Mouse (Mus musculus) liver, postnatal 0 days (tissue): ENCODE data around the gene Olfm1. TPM values are rescaled to one million over a fixed set of nuclear protein-coding genes. Genes with fewer than 3 reads are reported as not detected.

Source experiments
- ATAC-seq: fragments of 200-750 bp; cut with Nextera tagmentation; 2 replicates; pipeline ENCODE4 v1.8.0; 2017; ENCODE audit warnings: mild to moderate bottlenecking, moderate library complexity
- DNase-seq: peaks from one replicate; pipeline ENCODE4 v3.0.0-alpha.2; 2016
- H3K27ac ChIP-seq: fragments of 300-500 bp; sonication (generic); 2 replicates; pipeline ENCODE4 v1.5.1; 2014; ENCODE audit warnings: antibody characterized with exemption, moderate library complexity, mild to moderate bottlenecking, low read depth
- H3K27me3 ChIP-seq: fragments of 300-500 bp; sonication (generic); 2 replicates; pipeline ENCODE4 v1.6.1; 2014; ENCODE audit warnings: low read length, control low read depth, mixed read lengths; ENCODE audit not compliant: insufficient read depth
- H3K36me3 ChIP-seq: fragments of 300-500 bp; sonication (generic); replicated peaks from 2 replicates; pipeline ENCODE4 v1.6.1; 2014; ENCODE audit warnings: mild to moderate bottlenecking, control low read depth, low read length, moderate library complexity, mixed read lengths; ENCODE audit not compliant: insufficient read depth
- H3K4me1 ChIP-seq: fragments of 300-500 bp; sonication (generic); 2 replicates; pipeline ENCODE4 v1.6.1; 2014; ENCODE audit warnings: antibody characterized with exemption, mild to moderate bottlenecking, control low read depth; ENCODE audit not compliant: insufficient read depth
- H3K4me2 ChIP-seq: fragments of 300-500 bp; sonication (generic); 2 replicates; pipeline ENCODE4 v1.6.1; 2014; ENCODE audit warnings: low read depth, mild to moderate bottlenecking, low read length, moderate library complexity, mixed read lengths
- H3K4me3 ChIP-seq: fragments of 300-500 bp; sonication (generic); 2 replicates; pipeline ENCODE4 v1.5.1; 2014; ENCODE audit warnings: low read depth, low read length
- H3K9ac ChIP-seq: fragments of 300-500 bp; sonication (generic); replicated peaks from 2 replicates; pipeline ENCODE4 v1.6.1; 2014; ENCODE audit warnings: mild to moderate bottlenecking, moderate library complexity
- H3K9me3 ChIP-seq: fragments of 300-500 bp; sonication (generic); 2 replicates; pipeline ENCODE4 v1.6.1; 2016; ENCODE audit warnings: mild to moderate bottlenecking, control low read depth, low read length, mixed read lengths
- CTCF ChIP-seq: sonication (generic); IDR thresholded peaks from 2 replicates; pipeline ENCODE4 v1.5.1; 2016; ENCODE audit warnings: antibody characterized with exemption, low read depth
- EP300 ChIP-seq: IDR thresholded peaks from 2 replicates; pipeline ENCODE4 v1.6.1; 2016; ENCODE audit warnings: antibody characterized with exemption, low read depth, mild to moderate bottlenecking
- WGBS: fragments of 180-500 bp; shearing (Covaris S2); extraction: QIAGEN DNeasy Blood & Tissue Kit; methylation state at CpG from one replicate; pipeline ENCODE4 v1.1.7; 2014; ENCODE audit not compliant: insufficient replicate concordance; 5-methylcytosine and 5-hydroxymethylcytosine counted together
- polyA plus RNA-seq: library from polyadenylated mRNA; unstranded; fragments of >200 nt; fragmentation: Nextera tagmentation; extraction: Ambion mirVana; gene quantifications from 2 replicates; pipeline ENCODE4 v1.2.1, GENCODE M21; 2015

Olfm1 gene
- polyA plus RNA-seq, 1 experiment from 2014 or later, result 2.4 TPM

DNA sequence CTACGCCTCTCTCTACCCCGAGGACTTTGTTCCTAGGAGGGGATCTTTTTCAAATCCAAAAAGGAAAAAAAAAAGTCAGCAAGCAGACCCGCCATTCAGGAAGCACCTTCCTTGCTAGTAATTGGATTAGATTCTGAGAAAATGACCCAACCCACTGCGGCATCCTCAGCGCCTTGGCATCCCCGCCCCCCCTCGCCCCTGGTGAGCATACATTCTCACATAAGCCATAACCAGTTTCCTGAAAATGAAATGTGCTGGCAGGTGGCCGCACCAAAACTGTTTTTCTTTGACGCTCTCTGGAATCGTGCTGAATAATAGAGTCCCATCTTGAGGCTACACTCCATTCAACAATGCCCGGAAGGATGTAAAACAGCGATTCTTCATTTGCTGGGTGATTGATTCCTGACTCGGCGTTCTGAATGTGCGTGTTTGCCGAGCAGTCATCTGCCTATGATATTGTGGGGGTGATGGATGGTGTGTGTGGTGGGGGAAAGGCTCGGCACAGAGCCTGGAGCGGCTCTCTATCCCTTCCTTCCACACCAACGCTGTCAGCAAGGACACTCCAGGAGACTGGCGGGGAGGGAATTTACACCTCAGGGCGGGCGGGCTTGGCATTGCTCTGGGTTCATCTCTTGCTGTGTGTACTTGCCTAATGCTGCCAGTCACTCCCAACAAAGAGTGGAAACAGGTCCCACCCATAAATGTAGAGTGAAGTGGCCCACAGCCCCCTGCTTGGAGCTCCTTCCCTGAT lies 18.9 kb downstream of the Olfm1 start:
- TF ChIP-seq EP300 (no peak), CTCF (no peak)
- Histone ChIP-seq H3K27ac (no peak overlapping the region), H3K4me3 (no peak overlapping the region), H3K9me3 (no peaks in the 10 kb centered on the region), H3K36me3 (no peaks in the 10 kb centered on the region), H3K9ac (no peak overlapping the region), H3K27me3 (peaks cover 32% of the 10 kb centered on the region), H3K4me2 (no peak overlapping the region), H3K4me1 (no peaks in the 10 kb centered on the region)
- WGBS, result 61% methylated on average over 22 of the region's 22 CpGs
- ATAC-seq, result no peak
- DNase-seq, result no peak

DNA sequence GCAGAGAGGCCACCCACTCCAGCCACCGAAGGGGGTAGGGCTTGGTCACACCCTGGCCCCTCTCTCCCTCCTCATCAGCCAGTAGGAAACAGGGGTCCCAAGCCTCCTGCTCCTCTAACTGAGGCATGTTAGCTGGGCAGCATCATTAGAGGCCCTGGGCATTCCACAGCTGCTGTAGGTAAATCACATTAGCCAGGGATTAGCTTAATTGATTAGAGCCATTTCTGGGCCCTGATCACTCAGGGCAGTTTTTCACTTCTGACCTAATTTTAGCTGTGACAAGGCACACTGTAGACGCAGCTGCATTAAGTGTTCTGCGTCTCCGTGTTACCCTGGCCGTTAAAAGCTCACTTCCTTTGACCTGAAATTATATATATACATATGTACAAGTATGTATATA lies 20.1 kb downstream of the Olfm1 start:
- peaks cover 23% of the 10 kb centered on the region for H3K27me3 ChIP-seq
- H3K9me3 ChIP-seq, result no peaks in the 10 kb centered on the region
- 62% methylated on average over 5 of the region's 5 CpGs for WGBS
- no peak overlapping the region for H3K4me2 ChIP-seq
- TF ChIP-seq CTCF, result no peak
- TF ChIP-seq EP300, result no peak
- DNase-seq (no peak), ATAC-seq (no peak)
- no peaks in the 10 kb centered on the region for H3K36me3 ChIP-seq
- no peak overlapping the region for H3K9ac ChIP-seq
- H3K4me1 ChIP-seq, result no peaks in the 10 kb centered on the region
- no peak overlapping the region for H3K4me3 ChIP-seq
- no peak overlapping the region for H3K27ac ChIP-seq

DNA sequence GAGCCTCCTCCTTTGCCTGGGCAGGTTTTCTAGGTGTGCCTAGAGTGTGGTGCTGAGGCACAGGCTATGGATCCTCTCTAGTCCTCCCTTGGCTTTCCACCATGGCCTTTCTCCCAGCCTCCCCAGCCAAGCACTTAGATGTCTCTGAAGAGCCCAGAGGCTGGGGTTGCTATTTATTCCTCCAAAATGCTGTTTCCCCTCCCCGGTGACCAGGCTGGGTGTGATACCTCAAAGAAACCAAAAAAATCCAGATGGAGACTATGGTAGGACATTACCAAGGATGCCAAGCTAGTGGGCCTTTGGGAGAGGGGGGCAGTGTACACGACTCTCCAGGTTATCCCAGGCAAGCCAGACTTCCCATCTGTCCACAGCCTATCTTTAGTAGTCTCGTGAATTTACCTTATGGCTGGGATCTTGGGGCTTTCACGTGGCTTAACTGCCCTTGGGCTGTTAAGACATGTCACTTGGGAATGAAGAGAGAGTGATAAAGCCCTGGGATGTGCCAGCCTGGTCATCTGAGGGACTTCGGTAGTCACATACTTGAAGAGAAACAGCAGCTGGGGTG lies 23.5 kb downstream of the Olfm1 start:
- TF ChIP-seq CTCF (no peak), EP300 (no peak)
- H3K4me3 ChIP-seq, result no peak overlapping the region
- DNase-seq, result no peak
- no peaks in the 10 kb centered on the region for H3K36me3 ChIP-seq
- no peak for ATAC-seq
- WGBS, result 64% methylated on average over 5 of the region's 5 CpGs
- H3K27ac ChIP-seq, result no peak overlapping the region
- no peak overlapping the region for H3K9ac ChIP-seq
- no peaks in the 10 kb centered on the region for H3K9me3 ChIP-seq
- no peak overlapping the region for H3K4me2 ChIP-seq
- H3K27me3 ChIP-seq, result peaks cover 8% of the 10 kb centered on the region; the same call in 1 of the 2 replicates
- H3K4me1 ChIP-seq, result no peaks in the 10 kb centered on the region

DNA sequence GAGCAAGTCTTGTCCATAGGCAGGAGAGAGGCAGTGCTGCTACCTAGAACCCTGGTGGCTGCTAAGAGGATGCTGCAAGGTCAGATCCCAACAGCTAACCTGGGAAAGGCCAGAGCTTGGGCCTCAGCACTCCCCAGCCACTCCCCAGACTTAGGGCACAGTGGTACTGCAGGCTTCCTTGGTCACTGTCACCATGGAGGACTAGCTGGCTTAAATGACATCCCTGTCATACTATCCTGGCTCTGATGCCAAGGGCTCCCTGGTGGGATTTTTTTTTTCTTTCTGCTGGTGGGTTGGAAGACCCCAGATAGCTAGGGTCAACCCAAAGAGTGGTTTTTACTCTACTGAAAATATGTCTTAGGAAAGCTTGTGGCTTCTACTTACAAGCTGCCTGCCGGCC lies 25.0 kb downstream of the Olfm1 start:
- ATAC-seq (no peak), DNase-seq (no peak)
- TF ChIP-seq EP300 (no peak), CTCF (no peak)
- H3K36me3 ChIP-seq, result no peaks in the 10 kb centered on the region
- H3K27ac ChIP-seq, result no peak overlapping the region
- no peak overlapping the region for H3K9ac ChIP-seq
- no peaks in the 10 kb centered on the region for H3K4me1 ChIP-seq
- H3K9me3 ChIP-seq, result no peaks in the 10 kb centered on the region
- no peak overlapping the region for H3K4me2 ChIP-seq
- 79% methylated on average over 1 of the region's 1 CpGs for WGBS
- H3K4me3 ChIP-seq, result no peak overlapping the region
- 0 out of 2 replicates have a peak, but pooled peaks cover 2% of the 10 kb centered on the region for H3K27me3 ChIP-seq

DNA sequence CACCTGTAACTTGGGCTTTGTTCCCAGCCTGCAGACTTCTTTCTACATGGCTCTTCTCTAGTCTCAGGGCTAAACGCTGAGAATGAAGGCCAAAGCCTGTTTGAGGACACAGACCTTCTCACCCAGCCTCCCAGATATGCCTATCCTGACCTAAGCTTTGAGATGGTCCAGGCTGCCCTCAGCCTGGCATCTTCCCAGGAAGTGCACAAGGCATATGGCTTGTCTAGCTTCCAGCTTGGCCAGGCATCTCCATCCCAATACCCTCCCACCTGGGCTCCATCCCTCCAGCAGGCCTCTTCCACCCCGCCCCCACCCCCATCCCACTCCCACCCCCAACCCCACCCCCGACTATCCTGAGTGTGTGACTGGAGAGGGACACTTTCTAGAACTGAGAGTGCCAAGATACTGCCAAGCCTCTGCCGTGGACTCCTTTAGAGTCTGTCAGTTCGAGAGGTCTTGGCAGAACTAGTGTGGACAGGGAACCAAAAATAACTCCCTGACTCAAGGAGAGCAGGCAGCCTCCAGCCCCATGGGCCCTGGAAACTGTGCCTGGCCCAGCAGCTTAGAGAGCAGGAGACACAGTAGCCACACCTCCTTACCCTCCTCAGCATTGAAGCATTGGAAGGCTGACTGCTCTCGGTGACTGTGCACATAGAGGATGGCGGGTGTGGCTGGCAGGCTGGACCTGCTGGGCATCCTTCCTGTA lies 26.0 kb downstream of the Olfm1 start:
- WGBS, result 65% methylated on average over 7 of the region's 7 CpGs
- no peak overlapping the region for H3K4me2 ChIP-seq
- ATAC-seq (no peak), DNase-seq (no peak)
- H3K36me3 ChIP-seq, result no peaks in the 10 kb centered on the region
- 0 out of 2 replicates have a peak, but pooled peaks cover 2% of the 10 kb centered on the region for H3K27me3 ChIP-seq
- no peaks in the 10 kb centered on the region for H3K4me1 ChIP-seq
- no peak overlapping the region for H3K4me3 ChIP-seq
- no peak for TF ChIP-seq CTCF
- H3K9me3 ChIP-seq, result no peaks in the 10 kb centered on the region
- H3K27ac ChIP-seq, result no peak overlapping the region
- H3K9ac ChIP-seq, result no peak overlapping the region

DNA sequence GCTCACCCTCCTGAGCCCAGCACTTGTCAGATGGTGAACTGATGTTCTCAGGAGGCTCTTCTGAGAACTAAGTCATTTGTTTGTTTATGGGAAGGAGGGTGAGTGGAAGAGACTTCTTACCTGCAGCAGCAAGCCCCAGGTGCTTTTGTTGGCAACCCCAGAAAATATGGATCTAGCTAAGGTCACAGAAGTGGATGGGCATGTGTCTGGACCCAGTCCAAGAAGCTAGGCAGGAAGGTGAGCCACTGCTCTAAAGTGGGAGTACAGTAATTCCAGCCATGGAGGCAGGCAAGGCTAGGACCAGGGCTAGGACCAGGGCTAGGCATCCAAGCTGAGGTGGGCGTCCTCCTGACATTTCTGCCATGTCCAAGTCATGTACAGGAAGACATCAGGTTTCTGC lies 26.8 kb downstream of the Olfm1 start:
- ATAC-seq (no peak), DNase-seq (no peak)
- 56% methylated on average over 1 of the region's 1 CpGs for WGBS
- Histone ChIP-seq H3K27me3 (0 out of 2 replicates have a peak, but pooled peaks cover 2% of the 10 kb centered on the region), H3K9ac (no peak overlapping the region), H3K9me3 (no peaks in the 10 kb centered on the region), H3K4me2 (no peak overlapping the region), H3K36me3 (no peaks in the 10 kb centered on the region), H3K4me3 (no peak overlapping the region), H3K27ac (no peak overlapping the region), H3K4me1 (no peaks in the 10 kb centered on the region)
- no peak for TF ChIP-seq CTCF
- TF ChIP-seq EP300, result no peak
